Mouse (Mus musculus) midbrain, embryonic 12.5 days (tissue): Measurements from ENCODE around the gene Gria4. TPM values are rescaled to one million over a fixed set of nuclear protein-coding genes. Genes with fewer than 3 reads are reported as not detected.

Experiments used
- ATAC-seq: fragments of 200-750 bp; cut with Nextera tagmentation; 2 replicates; pipeline ENCODE4 v1.8.0; 2017; ENCODE audit warnings: low read depth, moderate TSS enrichment, moderate library complexity; ENCODE audit not compliant: low FRiP score
- H3K27ac ChIP-seq: fragments of 300-500 bp; sonication (generic); replicated peaks from 2 replicates; pipeline ENCODE4 v1.5.1; 2016; ENCODE audit warnings: mild to moderate bottlenecking
- H3K27me3 ChIP-seq: fragments of 300-500 bp; sonication (generic); 2 replicates; pipeline ENCODE4 v1.6.1; 2016; ENCODE audit warnings: mild to moderate bottlenecking
- H3K36me3 ChIP-seq: fragments of 300-500 bp; sonication (generic); 2 replicates; pipeline ENCODE4 v1.6.1; 2016
- H3K4me1 ChIP-seq: fragments of 300-500 bp; sonication (generic); 2 replicates; pipeline ENCODE4 v1.6.1; 2016
- H3K4me2 ChIP-seq: fragments of 300-500 bp; sonication (generic); replicated peaks from 2 replicates; pipeline ENCODE4 v1.6.1; 2016; ENCODE audit warnings: mild to moderate bottlenecking, moderate library complexity
- H3K4me3 ChIP-seq: fragments of 300-500 bp; sonication (generic); 2 replicates; pipeline ENCODE4 v1.5.1; 2016; ENCODE audit warnings: mild to moderate bottlenecking
- H3K9ac ChIP-seq: fragments of 300-500 bp; sonication (generic); replicated peaks from 2 replicates; pipeline ENCODE4 v1.6.1; 2016; ENCODE audit warnings: mild to moderate bottlenecking, moderate library complexity
- H3K9me3 ChIP-seq: fragments of 300-500 bp; sonication (generic); 2 replicates; pipeline ENCODE4 v1.6.1; 2016; ENCODE audit warnings: mild to moderate bottlenecking
- WGBS: fragments of 180-500 bp; shearing (Covaris S2); methylation state at CpG from one replicate; pipeline ENCODE4 v1.1.7; 2016; 5-methylcytosine and 5-hydroxymethylcytosine counted together
- polyA plus RNA-seq: library from polyadenylated mRNA; unstranded; fragments of >200 nt; fragmentation: Nextera tagmentation; extraction: Ambion mirVana; gene quantifications from 2 replicates; pipeline ENCODE4 v1.2.1, GENCODE M21; 2016

The Gria4 gene
- polyA plus RNA-seq, 1 experiment from 2014 or later = 12.9 TPM

DNA sequence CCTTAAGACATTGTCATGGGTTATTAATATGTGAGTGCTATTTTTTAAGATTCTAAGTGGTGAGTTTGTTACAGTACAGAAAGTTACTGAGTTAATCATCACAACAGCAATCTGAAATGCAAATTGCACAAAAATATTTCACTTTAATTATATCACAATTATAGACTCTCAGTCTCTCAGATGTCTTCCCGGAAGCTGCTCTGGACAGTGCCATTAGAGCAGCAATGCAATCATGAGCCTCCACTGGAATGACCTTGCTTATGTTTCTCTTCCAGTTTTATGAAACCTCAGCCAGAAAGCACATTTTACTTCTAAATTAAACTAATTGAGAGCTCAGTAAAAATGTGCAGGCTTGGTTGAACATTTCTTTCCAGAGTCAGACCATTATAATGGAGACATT is 116.9 kb downstream of the Gria4 start:
- Histone ChIP-seq H3K9ac (no peak overlapping the region), H3K27me3 (no peaks in the 10 kb centered on the region), H3K4me3 (no peak overlapping the region), H3K36me3 (no peaks in the 10 kb centered on the region), H3K4me1 (no peaks in the 10 kb centered on the region), H3K27ac (no peak overlapping the region), H3K4me2 (no peak overlapping the region), H3K9me3 (no peaks in the 10 kb centered on the region)
- no peak for ATAC-seq
- WGBS = 85% methylated on average over 1 of the region's 1 CpGs

GRCm38 (mm10) chr9:4665691-4666090 is 130.3 kb downstream of the Gria4 start:
- WGBS = 74% methylated on average over 2 of the region's 2 CpGs
- Histone ChIP-seq H3K4me1 (no peaks in the 10 kb centered on the region), H3K9me3 (no peaks in the 10 kb centered on the region), H3K27ac (no peak overlapping the region), H3K36me3 (no peaks in the 10 kb centered on the region), H3K9ac (no peak overlapping the region), H3K27me3 (no peaks in the 10 kb centered on the region), H3K4me2 (no peak overlapping the region), H3K4me3 (no peak overlapping the region)
- ATAC-seq = no peak

DNA sequence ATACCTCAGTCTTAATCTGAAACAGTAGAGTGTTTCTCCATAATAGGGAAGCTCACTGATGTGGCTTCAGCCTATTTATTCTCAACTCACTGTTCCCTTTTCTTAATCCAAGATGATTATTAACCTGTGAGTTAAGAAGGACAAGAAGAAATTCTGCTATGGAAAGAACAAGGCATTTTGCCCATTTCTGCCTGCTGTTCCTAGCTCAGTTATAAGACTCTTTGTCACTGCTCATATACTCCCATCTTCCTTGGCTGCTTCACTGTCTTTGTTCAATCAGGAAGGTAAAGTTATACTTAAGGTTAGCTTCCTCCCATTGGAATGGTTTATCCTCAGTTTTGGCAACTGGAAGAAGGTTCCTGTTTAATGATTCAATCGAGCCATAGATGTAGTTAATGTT is 133.6 kb downstream of the Gria4 start:
- Histone ChIP-seq H3K36me3 (no peaks in the 10 kb centered on the region), H3K4me3 (no peak overlapping the region), H3K4me2 (no peak overlapping the region), H3K27me3 (no peaks in the 10 kb centered on the region), H3K4me1 (no peaks in the 10 kb centered on the region), H3K27ac (no peak overlapping the region), H3K9me3 (no peaks in the 10 kb centered on the region), H3K9ac (no peak overlapping the region)
- 92% methylated on average over 1 of the region's 1 CpGs for WGBS
- ATAC-seq = no peak

DNA sequence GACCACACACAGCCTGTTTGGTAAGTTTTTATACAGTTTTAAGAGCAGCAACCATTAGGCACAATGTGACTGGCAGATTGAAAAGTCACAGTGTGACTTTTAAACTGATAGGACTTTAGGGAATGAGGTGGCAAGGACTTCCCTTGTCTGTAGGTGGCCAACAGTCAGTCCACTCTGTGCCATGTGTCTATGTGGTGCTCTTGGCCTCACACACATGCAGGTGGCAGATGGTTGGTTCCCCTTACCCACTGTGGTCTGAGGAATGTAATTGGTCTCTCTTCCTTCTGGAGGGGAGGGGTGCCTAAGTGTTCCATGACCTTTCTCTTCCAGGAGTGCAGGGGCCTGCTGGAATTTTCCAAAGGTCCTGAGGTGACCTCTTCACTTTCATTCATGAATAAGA is 137.1 kb downstream of the Gria4 start:
- Histone ChIP-seq H3K9ac (no peak overlapping the region), H3K27ac (no peak overlapping the region), H3K4me2 (no peak overlapping the region), H3K4me3 (no peak overlapping the region), H3K36me3 (no peaks in the 10 kb centered on the region), H3K9me3 (no peaks in the 10 kb centered on the region), H3K27me3 (no peaks in the 10 kb centered on the region), H3K4me1 (no peaks in the 10 kb centered on the region)
- ATAC-seq = no peak

DNA sequence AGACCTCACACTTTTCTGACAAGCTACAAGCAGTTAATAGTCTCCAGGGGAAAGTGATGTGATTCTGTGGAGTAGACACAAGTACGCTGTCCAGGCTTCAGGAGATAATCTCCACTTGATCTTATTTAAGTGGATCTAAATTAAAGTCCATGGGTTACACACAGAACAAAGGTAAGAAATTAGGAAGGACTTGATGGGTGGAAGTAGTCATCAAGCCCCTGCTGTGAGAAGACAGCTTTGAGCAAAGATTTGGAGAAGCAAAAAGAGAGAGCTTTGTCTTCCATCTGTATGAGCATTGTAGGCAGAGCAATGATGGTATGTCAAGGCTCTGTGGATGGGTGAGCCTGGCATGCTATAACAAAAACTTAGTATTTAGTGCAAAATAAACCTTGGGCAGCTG is 141.7 kb downstream of the Gria4 start:
- Histone ChIP-seq H3K9me3 (no peaks in the 10 kb centered on the region), H3K9ac (no peak overlapping the region), H3K4me2 (no peak overlapping the region), H3K4me3 (no peak overlapping the region), H3K4me1 (no peaks in the 10 kb centered on the region), H3K27me3 (no peaks in the 10 kb centered on the region), H3K27ac (no peak overlapping the region), H3K36me3 (no peaks in the 10 kb centered on the region)
- ATAC-seq = no peak
- WGBS = 44% methylated on average over 1 of the region's 1 CpGs

- H3K9me3 ChIP-seq = no peaks in the 10 kb centered on the region
- no peaks in the 10 kb centered on the region for H3K27me3 ChIP-seq
- WGBS = 78% methylated on average over 2 of the region's 2 CpGs
- no peak for ATAC-seq
- no peak overlapping the region for H3K4me3 ChIP-seq
- no peaks in the 10 kb centered on the region for H3K4me1 ChIP-seq
- no peaks in the 10 kb centered on the region for H3K36me3 ChIP-seq
- no peak overlapping the region for H3K4me2 ChIP-seq
- H3K27ac ChIP-seq = no peak overlapping the region
- H3K9ac ChIP-seq = no peak overlapping the region
Observed at GRCm38 (mm10) chr9:4639192-4639900, 156.7 kb downstream of the Gria4 start.

DNA sequence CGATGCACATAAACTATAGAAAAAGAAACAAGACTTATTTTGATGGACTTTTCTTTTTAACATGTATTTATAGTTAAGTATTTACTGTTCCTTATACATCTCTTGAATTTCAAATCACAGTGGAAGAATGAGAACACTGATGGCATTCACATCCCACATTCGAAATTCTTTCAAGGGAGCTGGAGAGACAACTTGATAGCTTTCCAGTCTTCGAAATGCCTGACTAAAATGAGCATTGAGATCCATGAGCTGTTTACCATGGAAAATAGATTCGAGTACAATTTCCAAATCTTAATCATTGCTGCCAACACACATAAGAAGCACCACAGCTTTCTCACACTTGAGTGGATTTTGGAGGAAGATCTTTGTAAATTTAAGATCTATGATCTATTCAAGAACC is 164.1 kb downstream of the Gria4 start:
- no peak overlapping the region for H3K27ac ChIP-seq
- no peak overlapping the region for H3K4me2 ChIP-seq
- no peaks in the 10 kb centered on the region for H3K27me3 ChIP-seq
- no peaks in the 10 kb centered on the region for H3K36me3 ChIP-seq
- no peak overlapping the region for H3K9ac ChIP-seq
- 86% methylated on average over 4 of the region's 4 CpGs for WGBS
- H3K4me3 ChIP-seq = no peak overlapping the region
- no peaks in the 10 kb centered on the region for H3K9me3 ChIP-seq
- ATAC-seq = no peak
- no peaks in the 10 kb centered on the region for H3K4me1 ChIP-seq

- H3K9me3 ChIP-seq = no peaks in the 10 kb centered on the region
- H3K9ac ChIP-seq = no peak overlapping the region
- no peaks in the 10 kb centered on the region for H3K36me3 ChIP-seq
- H3K4me2 ChIP-seq = no peak overlapping the region
- 0 out of 2 replicates have a peak, but pooled peaks have one; percentile 34 for ATAC-seq
- H3K27ac ChIP-seq = no peak overlapping the region
- no peaks in the 10 kb centered on the region for H3K27me3 ChIP-seq
- no peak overlapping the region for H3K4me3 ChIP-seq
- H3K4me1 ChIP-seq = no peaks in the 10 kb centered on the region
Observed at GRCm38 (mm10) chr9:4615286-4615685, 180.7 kb downstream of the Gria4 start.

- 83% methylated on average over 3 of the region's 3 CpGs for WGBS
- H3K4me3 ChIP-seq = no peak overlapping the region
- ATAC-seq = no peak
Observed at GRCm38 (mm10) chr9:4605354-4605753, 190.7 kb downstream of the Gria4 start.

DNA sequence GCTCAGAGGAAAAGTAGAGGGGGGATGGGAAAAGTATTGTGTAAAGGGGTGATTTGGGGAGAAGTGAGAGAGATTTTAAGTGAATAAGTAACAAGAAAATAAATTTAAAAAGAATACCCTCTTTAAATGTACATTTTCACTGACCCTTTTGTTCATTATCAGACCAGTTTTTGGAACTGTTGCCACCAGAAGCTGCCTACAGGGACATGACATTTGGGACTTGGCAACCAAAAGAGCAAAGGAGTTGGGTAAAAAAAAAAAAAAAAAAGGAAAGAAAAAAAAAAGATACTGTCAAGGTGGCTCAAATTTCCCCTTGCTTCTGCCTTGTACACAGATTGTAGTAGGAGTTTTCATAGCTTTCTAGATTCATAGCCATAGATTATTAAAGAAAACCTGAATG is 191.8 kb downstream of the Gria4 start:
- Histone ChIP-seq H3K9ac (no peak overlapping the region), H3K27me3 (no peaks in the 10 kb centered on the region), H3K4me3 (no peak overlapping the region), H3K36me3 (no peaks in the 10 kb centered on the region), H3K9me3 (no peaks in the 10 kb centered on the region), H3K4me2 (no peak overlapping the region), H3K4me1 (no peaks in the 10 kb centered on the region), H3K27ac (no peak overlapping the region)
- no peak for ATAC-seq

More at GRCm38 (mm10) chr9:4605354-4605753, 190.7 kb downstream of the Gria4 start:
- Histone ChIP-seq H3K4me1 (no peaks in the 10 kb centered on the region), H3K4me2 (no peak overlapping the region), H3K36me3 (no peaks in the 10 kb centered on the region), H3K27ac (no peak overlapping the region), H3K9ac (no peak overlapping the region), H3K9me3 (no peaks in the 10 kb centered on the region), H3K27me3 (no peaks in the 10 kb centered on the region)

GRCm38 (mm10) chr9:4601788-4602187 is 194.2 kb downstream of the Gria4 start:
- WGBS = 86% methylated on average over 2 of the region's 2 CpGs
- no peaks in the 10 kb centered on the region for H3K4me1 ChIP-seq
- no peak for ATAC-seq

DNA sequence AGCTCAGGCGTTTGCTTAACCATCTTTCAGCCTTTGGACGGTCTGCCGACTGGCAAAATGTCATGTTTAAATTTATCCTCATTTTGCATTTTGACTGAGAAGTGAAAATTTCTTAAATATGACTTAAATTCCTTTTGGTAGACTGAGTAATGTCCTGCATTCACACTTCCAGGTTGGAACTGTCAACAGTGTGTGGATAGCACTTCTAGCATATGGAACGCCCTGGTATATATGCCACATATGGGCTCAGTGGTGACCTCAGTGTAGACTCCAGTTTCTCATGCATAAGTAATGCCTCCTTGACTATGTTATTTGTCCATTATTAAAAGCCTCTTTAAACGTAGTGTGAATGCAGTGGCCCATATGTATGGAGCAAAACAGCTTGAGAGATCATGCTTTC is 222.4 kb downstream of the Gria4 start:
- H3K4me1 ChIP-seq = no peaks in the 10 kb centered on the region
- H3K36me3 ChIP-seq = no peaks in the 10 kb centered on the region
- H3K9ac ChIP-seq = no peak overlapping the region
- ATAC-seq = no peak
- H3K27ac ChIP-seq = no peak overlapping the region
- H3K4me3 ChIP-seq = no peak overlapping the region
- H3K9me3 ChIP-seq = no peaks in the 10 kb centered on the region
- no peak overlapping the region for H3K4me2 ChIP-seq
- WGBS = 76% methylated on average over 5 of the region's 5 CpGs
- H3K27me3 ChIP-seq = no peaks in the 10 kb centered on the region

More at GRCm38 (mm10) chr9:4601788-4602187, 194.2 kb downstream of the Gria4 start:
- Histone ChIP-seq H3K27ac (no peak overlapping the region), H3K4me2 (no peak overlapping the region), H3K9ac (no peak overlapping the region), H3K27me3 (no peaks in the 10 kb centered on the region), H3K9me3 (no peaks in the 10 kb centered on the region), H3K4me3 (no peak overlapping the region), H3K36me3 (no peaks in the 10 kb centered on the region)

GRCm38 (mm10) chr9:4555415-4555959 is 240.5 kb downstream of the Gria4 start:
- WGBS = 61% methylated on average over 4 of the region's 4 CpGs
- H3K27ac ChIP-seq = no peak overlapping the region
- H3K4me2 ChIP-seq = no peak overlapping the region
- no peak overlapping the region for H3K4me3 ChIP-seq
- H3K4me1 ChIP-seq = no peaks in the 10 kb centered on the region
- no peaks in the 10 kb centered on the region for H3K36me3 ChIP-seq
- H3K27me3 ChIP-seq = no peaks in the 10 kb centered on the region
- H3K9ac ChIP-seq = no peak overlapping the region
- H3K9me3 ChIP-seq = no peaks in the 10 kb centered on the region
- peak; percentile 62 for ATAC-seq
